Mouse (Mus musculus) brown adipose tissue, adult 24 weeks (tissue): ENCODE data around the gene Syt8. TPM values are rescaled to one million over a fixed set of nuclear protein-coding genes. Genes with fewer than 3 reads are reported as not detected.

Source experiments
- H3K27ac ChIP-seq: fragments of 200-500 bp; replicated peaks from 2 replicates; pipeline ENCODE4 v1.5.1; 2012; ENCODE audit warnings: low read depth, mild to moderate bottlenecking, low read length
- H3K4me1 ChIP-seq: fragments of 200-500 bp; 2 replicates; pipeline ENCODE4 v1.6.1; 2012; ENCODE audit warnings: low read length, mixed read lengths; ENCODE audit not compliant: control insufficient read depth, insufficient read depth, insufficient read length
- H3K4me3 ChIP-seq: fragments of 200-500 bp; 2 replicates; pipeline ENCODE4 v1.5.1; 2012; ENCODE audit warnings: low read depth, mild to moderate bottlenecking, low read length, moderate library complexity; ENCODE audit not compliant: insufficient read depth
- polyA plus RNA-seq: library from polyadenylated mRNA; stranded (reverse); fragments of >200 nt; gene quantifications from 2 replicates; pipeline ENCODE4 v1.2.4, GENCODE M21; 2012; ENCODE audit not compliant: missing spikeins, insufficient read depth, insufficient read length

Gene Syt8
- not detected in 2 replicates for polyA plus RNA-seq

- H3K4me1 ChIP-seq: 0 out of 2 replicates have a peak, but pooled peaks cover 2% of the 10 kb centered on the region
- no peak within 1 kb of the TSS for H3K27ac ChIP-seq
- H3K4me3 ChIP-seq: no peak within 1 kb of the TSS
Measured at GRCm38 (mm10) chr7:142434137-142434865, at the start of gene Syt8. Syt8 (plus strand) TSS chr7:142434850.

GRCm38 (mm10) chr7:142385742-142386403 is 48.8 kb upstream of the Syt8 start:
- H3K27ac ChIP-seq: peak overlapping the region; percentile 46
- peak overlapping the region; percentile 94 for H3K4me3 ChIP-seq
- peaks cover 12% of the 10 kb centered on the region for H3K4me1 ChIP-seq

- peak overlapping the region; percentile 94 for H3K4me3 ChIP-seq
- peaks cover 18% of the 10 kb centered on the region for H3K4me1 ChIP-seq
- peak overlapping the region; percentile 90 for H3K27ac ChIP-seq
Measured at GRCm38 (mm10) chr7:142386621-142387201, 47.9 kb upstream of the Syt8 start.

- H3K4me3 ChIP-seq: peak within 1 kb of the TSS; percentile 94
- H3K27ac ChIP-seq: peak within 1 kb of the TSS; percentile 90
- H3K4me1 ChIP-seq: peaks cover 24% of the 10 kb centered on the region
Measured at GRCm38 (mm10) chr7:142387419-142388148, 47.1 kb upstream of the Syt8 start, which contains the start of gene Ctsd. Ctsd (minus strand) TSS chr7:142388038.

GRCm38 (mm10) chr7:142388198-142388597 is 46.5 kb upstream of the Syt8 start:
- Histone ChIP-seq H3K27ac (peak overlapping the region; percentile 51; the same call in 1 of the 2 replicates), H3K4me3 (peak overlapping the region; percentile 94), H3K4me1 (peaks cover 27% of the 10 kb centered on the region)

- Histone ChIP-seq H3K4me3 (no peak overlapping the region), H3K27ac (no peak overlapping the region), H3K4me1 (peaks cover 33% of the 10 kb centered on the region)
Measured at GRCm38 (mm10) chr7:142388740-142389139, 45.9 kb upstream of the Syt8 start.

- no peak overlapping the region for H3K4me3 ChIP-seq
- peaks cover 45% of the 10 kb centered on the region for H3K4me1 ChIP-seq
- H3K27ac ChIP-seq: peak overlapping the region; percentile 2; the same call in 1 of the 2 replicates
Measured at GRCm38 (mm10) chr7:142389961-142390650, 44.5 kb upstream of the Syt8 start.

GRCm38 (mm10) chr7:142391108-142391507 is 43.5 kb upstream of the Syt8 start:
- H3K4me1 ChIP-seq: peaks cover 41% of the 10 kb centered on the region; the same call in 1 of the 2 replicates
- 0 out of 2 replicates have a peak overlapping the region, but pooled peaks have one; percentile 11 for H3K27ac ChIP-seq
- H3K4me3 ChIP-seq: no peak overlapping the region

GRCm38 (mm10) chr7:142391609-142392008 is 43.0 kb upstream of the Syt8 start:
- Histone ChIP-seq H3K27ac (peak overlapping the region; percentile 61; the same call in 1 of the 2 replicates), H3K4me3 (no peak overlapping the region), H3K4me1 (peaks cover 44% of the 10 kb centered on the region; the same call in 1 of the 2 replicates)

GRCm38 (mm10) chr7:142393191-142393590 is 41.5 kb upstream of the Syt8 start:
- peak overlapping the region; percentile 87 for H3K27ac ChIP-seq
- H3K4me3 ChIP-seq: no peak overlapping the region
- H3K4me1 ChIP-seq: peaks cover 52% of the 10 kb centered on the region

- peaks cover 62% of the 10 kb centered on the region for H3K4me1 ChIP-seq
- peak overlapping the region; percentile 87 for H3K27ac ChIP-seq
- H3K4me3 ChIP-seq: no peak overlapping the region
Measured at GRCm38 (mm10) chr7:142394261-142395190, 40.1 kb upstream of the Syt8 start.

- H3K4me3 ChIP-seq: no peak overlapping the region
- H3K27ac ChIP-seq: peak overlapping the region; percentile 87; the same call in 1 of the 2 replicates
- peaks cover 67% of the 10 kb centered on the region for H3K4me1 ChIP-seq
Measured at GRCm38 (mm10) chr7:142395472-142395871, 39.2 kb upstream of the Syt8 start.

GRCm38 (mm10) chr7:142396611-142397010 is 38.0 kb upstream of the Syt8 start:
- Histone ChIP-seq H3K4me1 (peaks cover 65% of the 10 kb centered on the region), H3K27ac (0 out of 2 replicates have a peak overlapping the region, but pooled peaks have one; percentile 11), H3K4me3 (no peak overlapping the region)
